Mouse (Mus musculus): Measurements from ENCODE around the gene Ehbp1.

The Ehbp1 gene

DNA sequence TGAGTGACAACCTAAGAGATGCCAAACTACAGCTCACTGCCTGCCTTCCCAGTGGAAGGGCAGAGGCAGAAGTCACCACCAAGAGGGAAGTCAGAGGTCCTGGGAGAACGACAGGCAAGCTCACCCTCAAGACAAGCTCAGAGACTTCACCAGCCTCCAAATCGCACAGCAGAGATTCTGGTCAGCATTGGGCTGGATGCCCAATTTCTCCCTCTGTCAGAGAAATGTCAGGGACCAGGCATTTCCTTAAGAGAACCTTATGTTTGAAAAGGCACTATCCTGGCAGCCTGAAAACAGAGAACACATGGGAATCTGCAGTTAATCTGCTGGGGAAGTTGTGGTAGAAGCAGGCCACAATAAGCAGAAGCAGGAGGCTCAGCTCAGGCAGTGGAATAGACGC is 151.5 kb downstream of the Ehbp1 start:
- no peak for DNase-seq

DNA sequence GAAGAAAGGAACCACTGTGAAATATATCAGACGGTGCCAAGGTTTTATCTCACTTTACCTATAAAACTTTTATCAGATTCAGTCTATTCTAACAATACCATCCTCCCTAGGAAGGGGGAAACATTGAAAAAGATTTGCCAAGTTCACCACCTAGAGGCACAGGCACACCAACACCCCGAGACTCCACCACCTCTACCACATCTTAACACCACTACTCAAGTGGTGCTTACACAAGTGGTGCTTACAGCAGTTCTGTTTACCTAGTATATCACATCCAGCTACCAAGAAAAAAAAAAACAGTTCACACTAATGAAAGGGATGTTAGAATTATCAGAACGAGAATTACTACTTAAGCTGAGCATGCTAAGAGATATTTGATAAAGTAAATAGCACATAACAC is 152.1 kb downstream of the Ehbp1 start:
- no peak for DNase-seq

DNA sequence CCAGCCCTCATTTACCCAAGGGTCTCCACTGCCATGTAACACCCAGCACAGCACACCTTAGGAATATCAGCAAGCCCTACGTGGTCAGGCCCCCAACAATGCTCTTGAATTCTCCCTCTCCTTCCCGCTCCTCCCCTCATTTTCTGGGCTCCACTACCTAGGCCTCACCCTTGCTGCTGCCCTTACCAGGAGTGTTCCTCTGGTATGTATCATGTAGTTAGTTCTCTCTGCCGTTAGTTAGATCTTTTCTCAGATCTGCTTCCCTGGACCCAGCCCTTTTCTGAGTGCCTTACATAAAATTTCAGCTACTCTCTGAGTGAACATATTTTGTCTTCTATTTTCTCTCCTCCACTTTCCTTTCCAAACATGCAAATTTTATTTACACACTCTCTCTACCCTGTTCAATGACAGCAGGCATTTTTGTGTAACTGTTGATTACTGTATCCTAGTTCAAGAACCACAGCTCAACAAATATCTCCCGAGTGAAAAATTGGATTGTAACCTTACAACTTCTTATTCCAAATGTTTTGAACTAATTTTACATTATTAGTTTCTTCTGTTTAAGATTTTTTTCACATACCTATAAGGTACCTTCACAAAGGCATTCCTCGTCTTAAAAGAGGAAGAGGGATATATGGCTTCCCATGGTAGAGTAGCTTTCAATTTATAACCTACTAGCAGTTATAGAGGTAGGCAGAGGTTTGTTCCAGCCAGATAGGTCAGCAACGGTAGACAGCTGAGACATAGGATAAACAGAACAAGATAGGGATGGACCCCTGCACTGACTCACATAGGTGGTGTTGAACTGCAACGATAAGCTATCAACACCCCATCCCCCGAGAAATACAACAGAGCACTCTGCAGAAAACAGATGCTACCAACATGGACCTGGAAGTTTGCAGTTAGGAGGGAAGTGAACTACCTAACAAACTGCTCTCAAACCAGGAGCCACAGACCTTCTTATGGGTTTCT is 160.3 kb downstream of the Ehbp1 start:
- no peak for DNase-seq

DNA sequence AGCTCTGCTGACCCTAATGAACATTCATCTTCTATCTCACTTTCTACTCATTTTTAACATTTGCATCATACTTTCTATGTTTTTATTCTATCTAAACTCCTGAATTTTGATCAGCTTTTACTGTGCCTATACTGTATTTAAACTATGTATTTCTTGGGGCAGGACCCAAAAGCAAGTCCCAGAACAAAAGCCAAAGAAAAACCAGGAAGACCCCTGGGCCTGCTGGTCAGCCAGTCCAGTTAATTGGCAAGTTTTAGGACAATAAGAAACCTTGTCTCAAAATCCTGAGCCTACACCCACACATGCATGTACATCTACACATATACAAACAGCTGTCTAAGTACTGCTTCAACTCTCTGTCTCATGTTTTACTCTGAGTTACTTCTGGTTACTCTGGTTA is 161.9 kb downstream of the Ehbp1 start:
- DNase-seq = no peak

DNA sequence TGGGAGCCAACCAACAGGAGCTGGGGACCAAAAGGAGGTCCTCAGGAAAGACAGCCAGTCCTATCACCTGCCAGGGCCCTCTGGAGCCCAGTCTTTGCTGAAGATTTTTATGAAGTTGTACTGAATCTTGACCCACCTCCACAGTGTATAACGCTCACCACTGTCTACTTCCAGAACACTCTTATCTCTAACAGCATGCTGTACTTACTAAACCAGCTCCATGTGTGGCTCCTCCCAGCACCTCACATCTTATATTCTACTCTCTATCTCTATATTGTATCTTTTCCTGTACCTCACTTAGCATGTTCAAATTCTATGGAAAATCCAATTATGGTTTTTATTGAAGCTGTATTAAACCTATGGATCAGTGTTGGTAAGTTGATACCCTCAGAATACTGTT is 163.5 kb downstream of the Ehbp1 start:
- DNase-seq = no peak

DNA sequence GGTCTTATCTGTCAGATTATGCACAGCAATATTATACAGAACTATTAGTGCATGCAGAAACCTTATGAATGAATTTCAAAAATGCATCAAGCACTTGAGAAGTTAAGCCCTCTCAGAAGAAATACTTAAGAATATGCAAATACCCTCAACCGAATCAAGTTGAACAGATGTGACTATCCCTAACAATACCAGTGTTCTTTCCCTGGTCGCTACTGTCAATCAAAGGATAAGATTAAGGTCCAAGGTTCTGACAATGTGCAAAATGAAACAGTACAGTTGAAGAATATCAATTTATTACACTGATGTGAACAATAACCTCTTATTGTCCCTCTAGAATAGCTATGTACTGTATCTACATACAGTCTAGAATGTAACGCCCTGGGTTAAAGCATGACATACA is 167.8 kb downstream of the Ehbp1 start:
- no peak for DNase-seq

DNA sequence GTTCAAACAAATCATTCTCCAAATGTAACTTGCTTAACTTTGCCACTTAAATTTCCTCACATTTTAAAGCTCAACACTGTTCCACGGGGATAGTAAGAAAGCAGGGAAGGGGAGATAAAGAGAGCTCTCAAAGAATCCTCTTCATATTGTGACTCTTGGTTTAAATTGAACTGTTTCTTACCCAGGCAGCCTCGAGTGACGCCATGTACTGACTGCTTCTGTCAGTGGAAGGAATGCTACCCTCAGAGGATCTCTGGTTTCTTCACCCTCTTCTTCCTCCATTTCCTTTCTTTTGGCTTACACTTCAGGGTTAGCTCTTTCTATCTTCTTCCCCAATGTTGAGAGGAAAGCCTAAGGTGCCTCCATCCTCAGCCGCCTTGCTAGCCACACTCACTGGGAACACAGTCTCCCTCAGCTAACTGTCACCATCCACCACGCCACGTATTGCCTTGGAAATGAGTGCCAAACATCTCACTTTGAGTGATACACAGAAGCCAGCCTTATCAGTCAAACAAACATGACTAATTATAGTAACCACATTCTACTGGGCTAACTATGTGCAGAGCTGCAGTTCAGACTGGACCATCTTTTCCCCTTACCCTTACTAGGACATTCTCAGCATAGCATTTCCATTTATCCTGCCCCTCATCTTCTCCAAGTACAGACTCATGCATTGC is 171.0 kb downstream of the Ehbp1 start:
- DNase-seq = no peak

DNA sequence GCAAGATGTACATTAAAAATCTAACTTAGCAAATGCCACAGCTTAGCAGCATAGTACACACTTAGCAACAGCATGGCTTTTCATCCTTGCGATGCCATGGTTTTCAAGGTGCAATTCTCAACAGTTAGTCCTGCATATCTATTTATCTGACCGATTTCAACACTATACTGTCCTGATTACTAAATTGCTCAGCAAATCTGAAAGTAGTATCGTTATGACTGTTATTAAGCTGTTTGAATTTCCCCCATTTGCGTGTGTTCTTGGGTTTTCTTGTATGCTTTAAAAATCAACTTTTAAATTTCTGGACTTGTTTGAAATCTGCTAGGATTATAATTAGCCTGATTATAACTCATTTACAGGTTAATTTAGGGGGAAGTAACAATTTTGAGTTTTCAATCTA is 184.2 kb downstream of the Ehbp1 start:
- no peak for DNase-seq

DNA sequence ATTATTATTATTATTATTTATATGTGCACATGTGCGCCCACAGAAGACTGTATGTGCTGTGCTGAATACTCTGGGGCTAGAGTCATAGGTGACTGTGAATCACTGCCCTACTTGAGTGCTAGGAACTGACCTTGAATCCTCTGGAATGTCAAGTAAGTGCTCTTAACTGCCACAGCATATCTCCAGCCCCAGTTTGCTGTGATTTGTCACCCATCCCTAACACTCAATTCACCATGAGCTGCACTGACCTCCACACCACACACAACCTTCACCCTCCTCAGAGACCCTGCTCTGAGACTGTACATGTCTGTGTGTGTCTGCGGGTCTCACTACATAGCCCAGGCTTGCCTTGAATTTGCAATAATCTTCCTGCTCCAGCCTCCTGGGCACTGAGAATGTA is 185.9 kb downstream of the Ehbp1 start:
- DNase-seq = no peak

DNA sequence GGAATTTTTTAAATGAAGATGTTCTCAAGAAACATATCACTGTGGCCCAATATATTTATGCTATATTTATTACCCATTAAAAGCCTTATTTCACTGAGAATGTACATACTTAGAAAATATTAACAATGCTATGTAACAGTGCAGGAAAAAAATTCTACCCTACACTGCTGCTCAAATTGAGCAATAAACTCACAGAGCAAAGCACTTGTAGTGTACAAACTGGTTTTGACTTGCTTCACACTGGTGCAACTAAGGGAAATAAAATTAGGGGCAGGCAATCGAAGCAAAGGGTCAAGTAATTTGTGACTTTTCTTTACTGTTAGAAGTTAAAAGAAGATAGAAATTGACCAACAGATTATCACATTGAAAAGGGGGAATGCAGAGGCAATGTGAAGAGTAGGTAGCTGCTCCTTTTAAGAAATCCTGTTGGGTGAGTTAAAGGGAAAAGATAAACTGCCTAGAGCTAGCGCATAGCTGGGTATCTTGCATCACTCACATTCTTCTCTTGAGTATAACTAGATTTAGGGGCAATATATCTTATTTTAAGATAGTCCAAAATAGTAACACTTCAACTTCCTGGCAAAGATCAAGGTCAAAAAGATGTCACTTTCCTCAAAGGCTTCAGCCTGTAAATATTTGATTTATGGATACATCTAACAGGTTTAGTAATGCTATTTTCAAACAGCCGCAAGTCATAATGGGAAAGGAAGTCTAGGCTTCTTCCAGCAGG is 186.6 kb downstream of the Ehbp1 start:
- no peak for DNase-seq

DNA sequence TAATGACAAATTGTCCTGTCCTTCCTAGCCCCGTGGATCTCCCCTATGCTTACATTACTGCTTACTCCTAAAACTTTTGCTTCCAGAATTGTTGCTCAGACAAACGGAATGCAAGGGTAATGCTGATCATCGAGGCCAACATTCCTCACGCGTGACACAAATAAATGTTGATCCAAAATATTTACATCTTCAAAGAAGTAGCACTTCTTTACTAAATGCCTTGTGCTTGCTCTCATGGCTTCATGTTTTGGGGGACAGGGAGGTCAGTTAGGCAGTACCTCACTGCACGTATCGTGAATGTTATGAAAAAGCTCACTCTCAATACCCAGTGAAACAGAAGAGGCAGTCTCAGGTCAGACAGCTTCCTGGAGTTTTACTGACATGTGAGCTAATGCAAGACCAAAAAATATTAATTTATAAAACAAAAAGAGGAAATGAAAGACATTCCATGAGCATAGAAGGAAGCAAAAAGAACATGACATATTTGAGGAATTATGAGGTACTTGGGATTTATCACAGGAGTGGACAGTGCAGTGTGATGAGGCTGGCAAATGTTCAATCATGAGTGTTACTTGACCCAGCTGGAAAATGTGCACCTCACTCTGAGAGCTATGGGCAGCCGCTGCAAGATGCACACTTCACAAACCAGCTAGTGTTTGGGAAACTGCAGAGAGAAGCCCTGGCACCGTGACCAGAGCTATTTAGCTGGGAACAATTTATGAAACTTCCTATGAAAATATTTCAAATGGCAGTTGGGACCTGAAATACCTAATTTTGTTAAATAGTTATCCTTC is 187.4 kb downstream of the Ehbp1 start:
- no peak for DNase-seq

DNA sequence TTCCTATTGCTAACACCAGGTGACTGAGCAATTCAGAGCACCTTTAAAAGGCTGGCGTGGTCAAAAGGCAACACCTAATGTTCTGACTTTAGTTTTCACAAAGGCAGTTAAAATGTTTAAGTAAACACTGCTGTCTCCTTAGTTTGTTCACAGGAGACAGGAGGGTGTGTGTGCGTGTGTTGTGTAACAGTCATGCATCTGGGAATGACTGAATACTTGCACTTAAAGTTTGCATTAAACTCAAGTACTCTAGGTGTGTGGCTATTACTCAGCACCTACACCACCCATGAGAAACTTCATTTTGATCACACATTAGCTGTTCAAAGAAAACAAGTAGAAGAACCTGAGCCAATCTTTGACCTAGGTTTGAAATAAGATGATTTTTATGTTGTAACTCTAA is 201.4 kb downstream of the Ehbp1 start:
- DNase-seq = no peak

DNA sequence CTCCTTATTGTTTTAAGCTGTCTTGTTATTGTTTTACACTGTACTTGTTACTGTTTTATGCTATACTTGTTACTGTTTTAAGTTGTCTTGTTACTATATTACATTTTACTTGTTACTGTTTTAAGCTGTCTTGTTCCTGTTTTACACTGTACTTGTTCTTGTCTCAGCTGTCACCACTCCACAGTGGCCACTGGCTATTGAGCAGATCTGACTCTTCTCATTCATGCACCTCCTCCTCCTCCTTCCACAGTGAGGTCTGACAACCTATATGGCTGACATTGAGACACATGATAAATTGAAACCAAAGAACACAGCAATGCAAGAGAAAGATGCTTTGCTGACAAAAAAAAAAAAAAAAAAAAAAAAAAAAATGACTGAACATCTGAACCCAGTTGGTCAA is 203.6 kb downstream of the Ehbp1 start:
- DNase-seq = no peak

DNA sequence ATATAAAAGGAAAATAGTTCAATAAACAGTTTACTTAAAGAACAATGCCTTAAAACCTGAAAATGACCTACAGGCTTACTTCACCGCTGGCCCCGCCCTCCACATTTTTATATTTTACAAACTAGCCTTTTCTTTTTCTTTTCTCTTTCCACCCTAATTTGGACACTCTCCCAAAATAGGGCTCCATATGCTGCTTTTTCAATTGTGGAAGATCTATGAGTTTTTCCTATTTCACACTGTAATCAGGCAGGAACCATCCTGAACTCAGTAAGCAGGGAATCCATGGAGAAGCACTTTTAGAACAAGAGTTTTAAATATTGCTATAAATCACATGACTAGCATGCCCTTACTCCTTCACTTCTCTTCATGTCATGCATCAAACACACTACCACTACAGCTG is 216.9 kb downstream of the Ehbp1 start:
- DNase-seq = no peak

DNA sequence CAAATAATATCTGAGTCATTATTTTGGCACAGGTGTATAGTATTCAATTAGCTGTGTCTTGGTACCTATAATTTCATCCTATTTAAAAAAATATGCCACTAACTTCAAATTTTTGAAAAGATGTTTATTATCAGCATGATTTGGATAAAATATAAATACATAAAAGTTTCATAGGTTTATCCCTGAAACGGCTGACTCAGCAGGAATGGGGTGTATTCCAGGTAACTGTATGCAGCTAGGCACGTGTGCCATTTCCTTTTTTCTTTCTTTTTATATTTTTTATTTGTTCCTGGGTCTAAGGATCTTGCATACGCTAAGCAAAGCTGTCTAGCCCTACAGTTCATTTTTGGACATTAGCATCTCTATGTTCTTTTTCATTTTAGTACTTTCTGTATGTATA is 223.2 kb downstream of the Ehbp1 start:
- no peak for DNase-seq

DNA sequence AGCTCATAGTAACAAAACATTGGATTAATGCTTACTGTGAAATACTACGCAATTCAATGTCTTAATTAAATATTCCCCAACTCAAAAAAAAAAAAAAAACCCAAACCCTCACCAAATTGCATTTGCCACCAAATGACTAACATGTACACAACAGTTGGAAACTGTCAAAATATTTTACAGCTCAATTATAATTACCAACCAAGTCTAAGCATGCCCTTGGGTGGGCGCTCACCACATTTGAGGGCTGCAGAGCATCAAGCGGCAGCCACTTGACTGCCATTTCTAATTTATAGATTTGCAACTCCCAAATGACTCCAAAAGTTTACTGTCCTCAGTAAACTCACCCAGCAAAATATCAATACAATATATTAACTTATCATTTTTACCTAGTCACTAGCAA is 229.9 kb downstream of the Ehbp1 start:
- DNase-seq = no peak

DNA sequence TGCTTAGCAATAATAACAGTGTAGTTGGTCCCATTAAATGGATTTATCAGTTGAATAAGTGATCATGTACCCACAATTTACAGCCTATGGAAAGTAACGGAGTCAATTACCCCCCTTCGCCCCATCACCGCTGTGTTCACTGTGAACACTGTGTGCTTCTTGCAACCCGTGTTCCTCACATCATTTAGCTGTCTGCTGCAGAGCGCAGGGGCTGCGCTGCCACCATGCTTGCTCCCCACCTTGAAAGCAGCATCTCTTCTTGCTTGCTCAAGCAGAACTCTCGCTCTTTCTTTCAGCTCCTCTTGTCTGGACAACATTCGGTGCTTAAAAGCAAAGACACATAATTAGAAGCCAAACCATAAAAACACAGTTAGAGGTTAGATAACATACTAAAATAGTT is 252.7 kb downstream of the Ehbp1 start:
- DNase-seq = no peak

DNA sequence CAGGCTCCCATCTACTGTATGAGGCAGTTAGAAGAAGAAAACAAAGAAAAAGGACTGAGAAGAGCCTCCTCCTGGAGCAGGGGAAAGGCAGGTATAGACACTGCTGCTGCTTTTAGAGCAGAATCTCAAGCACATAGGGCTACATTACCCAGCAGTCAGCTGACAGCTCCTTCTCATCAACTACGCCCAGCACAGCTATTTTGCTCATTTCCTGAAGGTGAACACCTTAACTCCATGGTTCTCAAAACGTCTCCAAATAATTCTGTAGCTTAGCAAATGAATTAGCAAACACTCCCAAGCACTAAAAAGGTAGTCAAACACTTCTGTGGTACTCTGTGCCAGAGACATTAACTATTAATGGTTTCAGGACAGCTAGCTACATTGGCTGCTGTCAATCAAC is 278.7 kb downstream of the Ehbp1 start:
- DNase-seq = no peak

DNA sequence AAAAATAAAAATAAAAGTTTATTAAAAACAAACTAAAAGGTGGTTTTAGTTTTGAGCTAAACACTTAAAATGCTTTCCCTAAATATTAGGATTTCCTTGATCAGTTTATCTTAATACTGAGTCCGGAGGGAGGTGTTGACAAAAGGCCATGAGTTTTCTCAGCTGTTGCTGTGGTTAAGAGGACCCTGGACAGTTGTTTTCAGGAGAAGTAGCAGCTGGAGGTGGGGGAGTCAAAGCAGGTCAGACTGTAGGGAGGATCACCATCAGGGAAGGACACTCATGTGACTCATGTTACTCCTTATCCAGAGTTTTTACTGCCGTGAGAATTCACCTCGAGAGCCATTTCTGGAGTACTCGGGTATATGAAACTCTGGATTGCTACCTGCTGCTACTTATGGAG is 280.4 kb downstream of the Ehbp1 start:
- no peak for DNase-seq

DNA sequence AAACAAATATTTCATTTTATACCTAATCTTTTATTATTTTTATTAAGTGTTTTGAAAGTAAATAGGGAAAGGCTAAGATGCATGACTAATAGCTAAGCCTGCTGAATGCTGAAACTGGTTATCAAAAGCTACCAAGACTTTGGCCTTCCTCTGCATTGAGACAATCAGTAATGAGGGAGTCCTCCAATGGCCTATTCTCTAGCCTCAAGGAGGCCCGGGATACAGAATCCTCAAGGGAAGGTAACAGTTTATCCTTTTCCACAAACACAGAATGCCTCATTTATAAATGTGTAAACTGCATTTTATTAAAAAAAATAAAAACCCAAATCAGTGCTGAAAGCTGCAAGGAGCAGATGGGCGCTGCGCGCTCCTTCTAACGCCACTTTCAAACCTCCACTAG is 284.6 kb downstream of the Ehbp1 start:
- DNase-seq = no peak

DNA sequence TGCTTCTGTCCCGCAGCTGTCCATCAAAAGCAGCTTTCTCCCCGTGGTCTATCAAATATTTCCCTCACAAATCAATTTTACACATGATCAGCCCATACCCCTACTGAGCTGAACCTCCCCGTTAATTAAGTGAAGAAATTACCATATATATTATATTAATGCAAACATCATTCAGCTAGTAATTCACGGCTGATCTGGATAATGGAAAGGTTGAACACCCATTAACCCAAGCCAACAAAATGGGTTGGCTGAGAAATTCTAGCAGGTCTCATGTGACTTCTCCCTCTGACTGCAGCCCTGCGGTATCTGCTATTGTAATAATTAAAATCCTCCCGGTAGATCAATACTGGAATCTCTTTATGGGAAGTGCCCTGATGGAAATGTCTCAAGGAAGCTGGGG is 286.2 kb downstream of the Ehbp1 start:
- no peak for DNase-seq

DNA sequence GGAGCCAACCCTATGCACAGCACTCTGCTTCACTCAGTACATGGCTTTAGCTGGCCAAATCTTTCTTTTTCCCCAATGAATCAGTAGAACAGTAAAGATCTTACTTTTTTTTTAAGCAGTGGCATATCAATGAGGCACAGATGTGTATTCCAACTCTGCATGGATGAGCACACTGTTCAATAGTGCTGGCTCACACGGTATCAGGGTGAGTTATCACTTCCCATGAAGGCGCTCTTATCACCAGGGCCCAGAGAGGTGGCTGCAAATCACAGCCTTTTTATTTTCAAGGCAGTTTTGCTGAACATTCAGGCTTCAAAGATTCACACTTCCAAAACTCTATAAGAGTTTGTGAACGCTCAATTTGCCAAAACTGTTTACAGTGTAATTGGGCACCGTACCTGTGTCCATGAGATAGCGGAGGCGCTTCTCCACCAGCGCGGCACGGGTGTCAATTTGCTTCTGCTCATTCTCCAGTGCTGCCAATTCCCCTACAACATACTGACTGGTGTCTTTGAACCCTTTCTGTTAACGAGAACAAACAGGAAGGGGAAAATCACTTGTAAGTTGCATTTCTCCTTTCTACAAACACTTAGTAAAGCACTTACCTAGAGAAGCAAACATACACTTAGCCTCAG is 288.9 kb downstream of the Ehbp1 start:
- no peak for DNase-seq

Data from right cerebral cortex, postnatal 14 days (tissue).